Mouse (Mus musculus): ENCODE measurements around the gene Coro1c. TPM values are rescaled to one million over a fixed set of nuclear protein-coding genes. Genes with fewer than 3 reads are reported as not detected.

Gene Coro1c
- total and polyA plus RNA-seq, 3 experiments = 77.3 to 158 (median 103) TPM

DNA sequence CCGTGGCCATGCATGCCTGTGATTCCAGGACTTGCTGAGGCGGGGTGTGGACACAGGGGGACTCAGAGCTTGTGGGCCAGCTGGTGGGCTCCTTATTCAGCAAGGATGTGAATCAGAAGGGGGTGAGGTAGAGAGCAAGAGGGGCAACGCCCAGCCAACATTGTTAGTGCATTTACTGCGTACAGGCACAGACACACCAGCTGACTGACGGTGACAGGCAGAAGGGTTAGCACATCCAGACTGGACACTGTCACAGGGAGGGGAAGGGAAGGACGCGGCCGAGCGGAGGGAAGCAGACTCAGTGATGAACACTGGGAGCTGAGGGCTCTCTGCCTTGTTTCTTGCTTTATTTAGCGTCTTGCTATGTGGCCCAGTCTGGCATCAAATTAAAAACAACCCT is 55.0 kb downstream of the Coro1c start:
- Histone ChIP-seq H3K4me1 (ENCODE audit: control insufficient read depth in 1 of 2, insufficient read depth in 2 of 2, low read length in 2 of 2) (no peaks in the 10 kb centered on the region), H3K27me3 (ENCODE audit: control insufficient read depth in 1 of 2, insufficient read depth in 2 of 2, low read length in 2 of 2) (no peaks in the 10 kb centered on the region), H3K79me2 (ENCODE audit: control insufficient read depth, insufficient read depth, low read length, poor library complexity) (no peaks in the 10 kb centered on the region), H3K9me3 (replicated peaks; ENCODE audit: insufficient read depth, low read length) (no peaks in the 10 kb centered on the region), H3K27ac (ENCODE audit: control insufficient read depth, low read depth, low read length) (no peak overlapping the region), H3K4me3 (ENCODE audit: control insufficient read depth in 1 of 2, insufficient read depth in 1 of 2, low read depth in 2 of 2, low read length in 2 of 2) (no peak overlapping the region), H3K36me3 (ENCODE audit: control insufficient read depth in 1 of 2, insufficient read depth in 2 of 2, low read length in 2 of 2) (peaks cover 0 to 5% of the 10 kb centered on the region in 2 experiments; a peak in 2 of 4 replicates), H3K9ac (ENCODE audit: control insufficient read depth, low read depth, low read length, poor library complexity, severe bottlenecking) (no peak overlapping the region)
- no peak for TF ChIP-seq USF1 (IDR thresholded peaks at IDR 0.05; ENCODE audit: low read depth, low read length)
- no peak for TF ChIP-seq GABPA (IDR thresholded peaks at IDR 0.05; ENCODE audit: low read depth, low read length)
- TF ChIP-seq MYC (IDR thresholded peaks at IDR 0.05; ENCODE audit: low read depth, low read length) = no peak
- TF ChIP-seq MXI1 (IDR thresholded peaks at IDR 0.05; ENCODE audit: low read depth, low read length) = no peak
- TF ChIP-seq GATA1 (IDR thresholded peaks at IDR 0.05; ENCODE audit: low read depth, low read length) = no peak
- no peak for TF ChIP-seq CHD1 (IDR thresholded peaks at IDR 0.05; ENCODE audit: low read depth, low read length)
- TF ChIP-seq USF2 (IDR thresholded peaks at IDR 0.05; ENCODE audit: borderline replicate concordance in 1 of 2, insufficient read depth in 1 of 2, low read depth in 1 of 2, low read length in 2 of 2) = no peak
- TF ChIP-seq ELF1 (IDR thresholded peaks at IDR 0.05; ENCODE audit: low read depth, low read length) = no peak
- TF ChIP-seq MEF2A (IDR thresholded peaks at IDR 0.05; ENCODE audit: extremely low read depth, insufficient replicate concordance, low read depth, low read length, poor library complexity, severe bottlenecking) = no peak
- no peak for TF ChIP-seq ZNF384 (IDR thresholded peaks at IDR 0.05; ENCODE audit: low read depth, low read length)
- no peak for TF ChIP-seq MAFK (IDR thresholded peaks at IDR 0.05; ENCODE audit: borderline replicate concordance, low read depth, low read length)
- DNase-seq (ENCODE audit: low read depth, low spot score) = no peak

DNA sequence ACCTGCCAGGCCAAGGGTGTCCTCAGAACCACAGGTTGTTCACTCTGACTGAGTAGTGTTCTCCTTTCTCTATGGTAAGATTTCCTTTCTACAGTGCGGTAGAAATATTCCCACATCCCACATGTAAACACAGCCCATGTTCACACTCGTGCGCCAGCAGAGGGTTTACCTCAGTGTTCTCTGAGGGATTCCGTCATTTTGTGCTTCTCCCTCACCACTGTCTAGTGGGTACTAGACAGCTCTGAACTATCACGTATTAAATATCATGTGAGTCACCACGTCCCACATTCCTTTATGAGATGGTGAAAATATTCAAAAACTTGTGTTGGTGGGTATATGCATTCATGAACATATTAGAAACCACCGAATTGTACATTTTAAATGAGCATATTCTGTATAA is 56.1 kb downstream of the Coro1c start:
- Histone ChIP-seq H3K36me3 (ENCODE audit: control insufficient read depth in 1 of 2, insufficient read depth in 2 of 2, low read length in 2 of 2) (peaks cover 0 to 5% of the 10 kb centered on the region in 2 experiments; a peak in 2 of 4 replicates), H3K9me3 (replicated peaks; ENCODE audit: insufficient read depth, low read length) (no peaks in the 10 kb centered on the region), H3K79me2 (ENCODE audit: control insufficient read depth, insufficient read depth, low read length, poor library complexity) (no peaks in the 10 kb centered on the region), H3K9ac (ENCODE audit: control insufficient read depth, low read depth, low read length, poor library complexity, severe bottlenecking) (no peak overlapping the region), H3K4me3 (ENCODE audit: control insufficient read depth in 1 of 2, insufficient read depth in 1 of 2, low read depth in 2 of 2, low read length in 2 of 2) (no peak overlapping the region), H3K27me3 (ENCODE audit: control insufficient read depth in 1 of 2, insufficient read depth in 2 of 2, low read length in 2 of 2) (no peaks in the 10 kb centered on the region), H3K27ac (ENCODE audit: control insufficient read depth, low read depth, low read length) (no peak overlapping the region), H3K4me1 (ENCODE audit: control insufficient read depth in 1 of 2, insufficient read depth in 2 of 2, low read length in 2 of 2) (no peaks in the 10 kb centered on the region)
- TF ChIP-seq USF2 (IDR thresholded peaks at IDR 0.05; ENCODE audit: borderline replicate concordance in 1 of 2, insufficient read depth in 1 of 2, low read depth in 1 of 2, low read length in 2 of 2) (no peak), RCOR1 (IDR thresholded peaks at IDR 0.05; ENCODE audit: low read depth, low read length) (no peak), MXI1 (IDR thresholded peaks at IDR 0.05; ENCODE audit: low read depth, low read length) (no peak), CHD2 (IDR thresholded peaks at IDR 0.05; ENCODE audit: low read length) (no peak), NRF1 (IDR thresholded peaks at IDR 0.05; ENCODE audit: insufficient read depth, low read depth, low read length, poor library complexity, severe bottlenecking) (no peak), MAX (IDR thresholded peaks at IDR 0.05; ENCODE audit: low read length) (no peak), POLR2AphosphoS2 (IDR thresholded peaks at IDR 0.05; ENCODE audit: low read length) (no peak), GATA1 (IDR thresholded peaks at IDR 0.05; ENCODE audit: low read depth, low read length) (no peak)
- DNase-seq (ENCODE audit: low read depth, low spot score) = no peak

Measured in MEL (cell line).